Mouse (Mus musculus): ENCODE measurements around the gene Irf6. TPM values are rescaled to one million over a fixed set of nuclear protein-coding genes. Genes with fewer than 3 reads are reported as not detected.
A peak's percentile ranks its signal among the peaks of the same experiment; 100 is the strongest.

Gene Irf6
- polyA plus RNA-seq, 1 experiment from 2014 or later = 16.1 TPM

GRCm38 (mm10) chr1:193188257-193188656 is 35.3 kb downstream of the Irf6 start:
- no peak overlapping the region for H3K4me3 ChIP-seq (ENCODE audit: low read length)
- H3K4me1 ChIP-seq (ENCODE audit: control insufficient read depth, insufficient read depth, low read length) = peaks cover 15% of the 10 kb centered on the region
- 72% methylated on average over 6 of the region's 6 CpGs for WGBS
- no peak overlapping the region for H3K27ac ChIP-seq (ENCODE audit: low read depth, low read length)
- no peaks in the 10 kb centered on the region for H3K36me3 ChIP-seq (ENCODE audit: control insufficient read depth, insufficient read depth, low read length)
- H3K9ac ChIP-seq (ENCODE audit: low read depth, low read length) = no peak overlapping the region
- H3K27me3 ChIP-seq (ENCODE audit: control insufficient read depth, insufficient read depth, low read length) = no peaks in the 10 kb centered on the region
- no peak for ATAC-seq (ENCODE audit: low FRiP score, low TSS enrichment)
- H3K4me2 ChIP-seq (replicated peaks; ENCODE audit: low read depth, low read length) = no peak overlapping the region
- H3K9me3 ChIP-seq (ENCODE audit: control insufficient read depth, low read length) = no peaks in the 10 kb centered on the region

- H3K9ac ChIP-seq (ENCODE audit: low read depth, low read length) = no peak overlapping the region
- H3K4me3 ChIP-seq (ENCODE audit: low read length) = no peak overlapping the region
- H3K4me1 ChIP-seq (ENCODE audit: control insufficient read depth, insufficient read depth, low read length) = peaks cover 15% of the 10 kb centered on the region
- no peaks in the 10 kb centered on the region for H3K27me3 ChIP-seq (ENCODE audit: control insufficient read depth, insufficient read depth, low read length)
- H3K36me3 ChIP-seq (ENCODE audit: control insufficient read depth, insufficient read depth, low read length) = no peaks in the 10 kb centered on the region
- WGBS = 34% methylated on average over 9 of the region's 9 CpGs
- ATAC-seq (ENCODE audit: low FRiP score, low TSS enrichment) = peak; percentile 93
- H3K27ac ChIP-seq (ENCODE audit: low read depth, low read length) = peak overlapping the region; percentile 33
- no peaks in the 10 kb centered on the region for H3K9me3 ChIP-seq (ENCODE audit: control insufficient read depth, low read length)
- H3K4me2 ChIP-seq (replicated peaks; ENCODE audit: low read depth, low read length) = no peak overlapping the region
These were observed 36.3 kb downstream of the Irf6 start for GRCm38 (mm10) chr1:193189151-193189621.

GRCm38 (mm10) chr1:193189771-193190170 is 36.9 kb downstream of the Irf6 start:
- H3K4me2 ChIP-seq (replicated peaks; ENCODE audit: low read depth, low read length) = no peak overlapping the region
- no peaks in the 10 kb centered on the region for H3K36me3 ChIP-seq (ENCODE audit: control insufficient read depth, insufficient read depth, low read length)
- no peaks in the 10 kb centered on the region for H3K27me3 ChIP-seq (ENCODE audit: control insufficient read depth, insufficient read depth, low read length)
- no peak overlapping the region for H3K4me3 ChIP-seq (ENCODE audit: low read length)
- ATAC-seq (ENCODE audit: low FRiP score, low TSS enrichment) = no peak
- H3K9ac ChIP-seq (ENCODE audit: low read depth, low read length) = no peak overlapping the region
- H3K4me1 ChIP-seq (ENCODE audit: control insufficient read depth, insufficient read depth, low read length) = peaks cover 15% of the 10 kb centered on the region
- no peaks in the 10 kb centered on the region for H3K9me3 ChIP-seq (ENCODE audit: control insufficient read depth, low read length)
- peak overlapping the region; percentile 18; the same call in 1 of the 2 replicates for H3K27ac ChIP-seq (ENCODE audit: low read depth, low read length)
- WGBS = 40% methylated on average over 3 of the region's 3 CpGs

GRCm38 (mm10) chr1:193191675-193192283 is 38.9 kb downstream of the Irf6 start:
- H3K27ac ChIP-seq (ENCODE audit: low read depth, low read length) = no peak overlapping the region
- no peak overlapping the region for H3K4me2 ChIP-seq (replicated peaks; ENCODE audit: low read depth, low read length)
- no peaks in the 10 kb centered on the region for H3K36me3 ChIP-seq (ENCODE audit: control insufficient read depth, insufficient read depth, low read length)
- H3K9ac ChIP-seq (ENCODE audit: low read depth, low read length) = no peak overlapping the region
- H3K4me3 ChIP-seq (ENCODE audit: low read length) = no peak overlapping the region
- ATAC-seq (ENCODE audit: low FRiP score, low TSS enrichment) = no peak
- WGBS = 88% methylated on average over 7 of the region's 7 CpGs
- no peaks in the 10 kb centered on the region for H3K9me3 ChIP-seq (ENCODE audit: control insufficient read depth, low read length)
- H3K4me1 ChIP-seq (ENCODE audit: control insufficient read depth, insufficient read depth, low read length) = peaks cover 15% of the 10 kb centered on the region
- no peaks in the 10 kb centered on the region for H3K27me3 ChIP-seq (ENCODE audit: control insufficient read depth, insufficient read depth, low read length)

GRCm38 (mm10) chr1:193194416-193195140 is 41.7 kb downstream of the Irf6 start:
- H3K4me1 ChIP-seq (ENCODE audit: control insufficient read depth, insufficient read depth, low read length) = peaks cover 8% of the 10 kb centered on the region

GRCm38 (mm10) chr1:193195169-193195810 is 42.4 kb downstream of the Irf6 start:
- H3K4me1 ChIP-seq (ENCODE audit: control insufficient read depth, insufficient read depth, low read length) = peaks cover under 1% of the 10 kb centered on the region; the same call in 1 of the 2 replicates

More at GRCm38 (mm10) chr1:193194416-193195140, 41.7 kb downstream of the Irf6 start:
- Histone ChIP-seq H3K36me3 (ENCODE audit: control insufficient read depth, insufficient read depth, low read length) (no peaks in the 10 kb centered on the region), H3K27ac (ENCODE audit: low read depth, low read length) (no peak overlapping the region), H3K4me3 (ENCODE audit: low read length) (no peak overlapping the region), H3K9me3 (ENCODE audit: control insufficient read depth, low read length) (no peaks in the 10 kb centered on the region), H3K27me3 (ENCODE audit: control insufficient read depth, insufficient read depth, low read length) (no peaks in the 10 kb centered on the region), H3K4me2 (replicated peaks; ENCODE audit: low read depth, low read length) (no peak overlapping the region), H3K9ac (ENCODE audit: low read depth, low read length) (no peak overlapping the region; the same call in 1 of the 2 replicates)
- no peak for ATAC-seq (ENCODE audit: low FRiP score, low TSS enrichment)
- 89% methylated on average over 3 of the region's 3 CpGs for WGBS

GRCm38 (mm10) chr1:193197494-193198205 is 44.7 kb downstream of the Irf6 start:
- no peaks in the 10 kb centered on the region for H3K9me3 ChIP-seq (ENCODE audit: control insufficient read depth, low read length)
- H3K36me3 ChIP-seq (ENCODE audit: control insufficient read depth, insufficient read depth, low read length) = no peaks in the 10 kb centered on the region
- no peak overlapping the region for H3K4me3 ChIP-seq (ENCODE audit: low read length)
- H3K27me3 ChIP-seq (ENCODE audit: control insufficient read depth, insufficient read depth, low read length) = no peaks in the 10 kb centered on the region
- no peaks in the 10 kb centered on the region for H3K4me1 ChIP-seq (ENCODE audit: control insufficient read depth, insufficient read depth, low read length)
- ATAC-seq (ENCODE audit: low FRiP score, low TSS enrichment) = no peak
- no peak overlapping the region for H3K9ac ChIP-seq (ENCODE audit: low read depth, low read length)
- WGBS = 86% methylated on average over 18 of the region's 18 CpGs
- no peak overlapping the region for H3K4me2 ChIP-seq (replicated peaks; ENCODE audit: low read depth, low read length)
- no peak overlapping the region for H3K27ac ChIP-seq (ENCODE audit: low read depth, low read length)

More at GRCm38 (mm10) chr1:193195169-193195810, 42.4 kb downstream of the Irf6 start:
- 65% methylated on average over 3 of the region's 3 CpGs for WGBS
- ATAC-seq (ENCODE audit: low FRiP score, low TSS enrichment) = no peak
- Histone ChIP-seq H3K27me3 (ENCODE audit: control insufficient read depth, insufficient read depth, low read length) (no peaks in the 10 kb centered on the region), H3K9me3 (ENCODE audit: control insufficient read depth, low read length) (no peaks in the 10 kb centered on the region), H3K27ac (ENCODE audit: low read depth, low read length) (no peak overlapping the region), H3K9ac (ENCODE audit: low read depth, low read length) (no peak overlapping the region), H3K4me2 (replicated peaks; ENCODE audit: low read depth, low read length) (no peak overlapping the region), H3K4me3 (ENCODE audit: low read length) (no peak overlapping the region), H3K36me3 (ENCODE audit: control insufficient read depth, insufficient read depth, low read length) (no peaks in the 10 kb centered on the region)

GRCm38 (mm10) chr1:193198312-193198711 is 45.4 kb downstream of the Irf6 start:
- no peaks in the 10 kb centered on the region for H3K9me3 ChIP-seq (ENCODE audit: control insufficient read depth, low read length)
- ATAC-seq (ENCODE audit: low FRiP score, low TSS enrichment) = no peak
- no peak overlapping the region for H3K27ac ChIP-seq (ENCODE audit: low read depth, low read length)
- no peak overlapping the region for H3K4me2 ChIP-seq (replicated peaks; ENCODE audit: low read depth, low read length)
- H3K9ac ChIP-seq (ENCODE audit: low read depth, low read length) = no peak overlapping the region
- H3K4me3 ChIP-seq (ENCODE audit: low read length) = no peak overlapping the region
- 93% methylated on average over 2 of the region's 2 CpGs for WGBS
- H3K36me3 ChIP-seq (ENCODE audit: control insufficient read depth, insufficient read depth, low read length) = no peaks in the 10 kb centered on the region
- H3K4me1 ChIP-seq (ENCODE audit: control insufficient read depth, insufficient read depth, low read length) = no peaks in the 10 kb centered on the region
- no peaks in the 10 kb centered on the region for H3K27me3 ChIP-seq (ENCODE audit: control insufficient read depth, insufficient read depth, low read length)

Data from kidney, embryonic 14.5 days (tissue).